In genomic region chr4:135067805-135068204, GRCm38 (mm10) we compare ENCODE assay signal across 18 mouse cellular contexts. TPM values are rescaled to one million over a fixed set of nuclear protein-coding genes. Genes with fewer than 3 reads are reported as not detected.
"Had no signal": no experiment of that assay in that cellular context is flagged by ENCODE, and none has a peak within 500 bp of the region (broad histone marks: within the 10 kb centered on the region; RNA-seq: fewer than 3 reads in every experiment).

No protein-coding gene starts in this region.

- H3K36me3 ChIP-seq: hindbrain, embryonic 10.5 days; hindbrain, embryonic 12.5 days; kidney, embryonic 15.5 days; limb, embryonic 13.5 days; limb, embryonic 15.5 days; liver, embryonic 12.5 days had no signal

- H3K27ac ChIP-seq: gastrocnemius, adult 2 months; heart, adult 2 months; hindbrain, embryonic 10.5 days; hindbrain, embryonic 12.5 days; hindbrain, embryonic 14.5 days; kidney, embryonic 15.5 days; kidney, postnatal 0 days; limb, embryonic 13.5 days; limb, embryonic 15.5 days; liver, embryonic 12.5 days had no signal

- H3K27me3 ChIP-seq: hindbrain, embryonic 12.5 days; limb, embryonic 15.5 days had no signal

- H3K4me3 ChIP-seq: heart, adult 2 months; hindbrain, embryonic 12.5 days; limb, embryonic 13.5 days; limb, embryonic 15.5 days had no signal

- ATAC-seq: hindbrain, embryonic 16.5 days had no signal

- H3K9me3 ChIP-seq: kidney, embryonic 15.5 days; limb, embryonic 13.5 days; limb, embryonic 15.5 days; liver, embryonic 12.5 days had no signal

- H3K4me1 ChIP-seq: hindbrain, embryonic 12.5 days; limb, embryonic 15.5 days had no signal

RNA-seq across cellular contexts. Expression of gene Runx3, which starts 52.6 kb away (rescaled TPM):
- total RNA-seq: layer of hippocampus, adult 18-20 months; layer of hippocampus, postnatal 14 days; layer of hippocampus, postnatal 36 days; left cerebral cortex, postnatal 10 days; left cerebral cortex, postnatal 25 days had no signal
- polyA plus RNA-seq: frontal cortex, adult 2 months; heart, embryonic 11.5 days; hindbrain, embryonic 14.5 days; hindbrain, embryonic 16.5 days had no signal
